Mouse (Mus musculus): ENCODE data around the gene Arid3a.

Arid3a gene

GRCm38 (mm10) chr10:79928907-79929701 is 2.3 kb downstream of the Arid3a start:
- no peak for DNase-seq

GRCm38 (mm10) chr10:79929967-79930825 is 3.4 kb downstream of the Arid3a start:
- DNase-seq = no peak

- DNase-seq = no peak
Observed at GRCm38 (mm10) chr10:79930826-79931186, 4.0 kb downstream of the Arid3a start.

- DNase-seq = no peak
Observed at GRCm38 (mm10) chr10:79931797-79932196, 5.0 kb downstream of the Arid3a start.

GRCm38 (mm10) chr10:79932736-79933135 is 5.9 kb downstream of the Arid3a start:
- peak; percentile 35 for DNase-seq

- no peak for DNase-seq
Observed at GRCm38 (mm10) chr10:79933145-79933679, 6.4 kb downstream of the Arid3a start.

- no peak for DNase-seq
Observed at GRCm38 (mm10) chr10:79933861-79934260, 7.0 kb downstream of the Arid3a start.

GRCm38 (mm10) chr10:79934272-79934721 is 7.5 kb downstream of the Arid3a start:
- peak; percentile 67 for DNase-seq

- no peak for DNase-seq
Observed at GRCm38 (mm10) chr10:79934794-79935569, 8.1 kb downstream of the Arid3a start.

GRCm38 (mm10) chr10:79936284-79936910 is 9.6 kb downstream of the Arid3a start:
- DNase-seq = no peak

- DNase-seq = no peak
Observed at GRCm38 (mm10) chr10:79936911-79937441, 10.1 kb downstream of the Arid3a start.

GRCm38 (mm10) chr10:79937775-79938526 is 11.1 kb downstream of the Arid3a start:
- no peak for DNase-seq

- no peak for DNase-seq
Observed at GRCm38 (mm10) chr10:79940749-79941148, 13.9 kb downstream of the Arid3a start.

- DNase-seq = no peak
Observed at GRCm38 (mm10) chr10:79942988-79943387, 16.1 kb downstream of the Arid3a start.

- no peak for DNase-seq
Observed at GRCm38 (mm10) chr10:79943471-79943901, 16.6 kb downstream of the Arid3a start.

- DNase-seq = no peak
Observed at GRCm38 (mm10) chr10:79945507-79946234, 18.8 kb downstream of the Arid3a start.

- DNase-seq = no peak
Observed at GRCm38 (mm10) chr10:79946752-79947322, 20.0 kb downstream of the Arid3a start.

- DNase-seq = no peak
Observed at GRCm38 (mm10) chr10:79947502-79947901, 20.7 kb downstream of the Arid3a start.

GRCm38 (mm10) chr10:79949873-79950272 is 23.0 kb downstream of the Arid3a start:
- DNase-seq = no peak

GRCm38 (mm10) chr10:79950661-79951060 is 23.8 kb downstream of the Arid3a start:
- DNase-seq = no peak
